Mouse (Mus musculus) thymus, adult 2 months (tissue): ENCODE results near the gene Rps29.

ENCODE experiments used
- CTCF ChIP-seq: fragments of 200-500 bp; IDR thresholded peaks from 2 replicates; pipeline ENCODE4 v1.5.1; 2012; ENCODE audit warnings: mild to moderate bottlenecking, control low read depth, low read length, moderate library complexity, borderline replicate concordance; ENCODE audit not compliant: control insufficient read depth, poor library complexity, insufficient read depth; ENCODE audit errors: extremely low read depth
- POLR2A ChIP-seq: fragments of 200-500 bp; IDR thresholded peaks from 2 replicates; pipeline ENCODE4 v1.6.1; 2012; ENCODE audit warnings: mild to moderate bottlenecking, low read length, control low read depth, moderate library complexity; ENCODE audit not compliant: control insufficient read depth, poor library complexity, insufficient read depth; ENCODE audit errors: extremely low read depth

GRCm38 (mm10) chr12:69150049-69150448 is 8.9 kb downstream of the Rps29 start:
- no peak for TF ChIP-seq POLR2A
- no peak for TF ChIP-seq CTCF
